Mouse (Mus musculus) left cerebral cortex, postnatal 36 days (tissue): ENCODE measurements at regions not wholly inside any gene's neighbourhood (a gene's known extent, or its start where the extent isn't known, plus 50 kb on each side); places are given as distances from the start of the nearest gene placed in this dataset.

Experiments
- DNase-seq, 2 experiments: peaks; one replicate each; pipeline ENCODE4 v3.0.0; 2021 to 2022; ENCODE audit warnings: low spot score in 2 of 2, mixed read lengths in 1 of 2
- intact Hi-C: fragments of 180-260 bp; cut with DNase I; formaldehyde crosslinking; loops from one replicate; pipeline ENCODE4 v1.15.1; 2025

GRCm38 (mm10) chr6:50940641-50941398, 286.6 kb upstream of the Npvf start:
- no peak for DNase-seq
- intact Hi-C loops = no loop called here

DNA sequence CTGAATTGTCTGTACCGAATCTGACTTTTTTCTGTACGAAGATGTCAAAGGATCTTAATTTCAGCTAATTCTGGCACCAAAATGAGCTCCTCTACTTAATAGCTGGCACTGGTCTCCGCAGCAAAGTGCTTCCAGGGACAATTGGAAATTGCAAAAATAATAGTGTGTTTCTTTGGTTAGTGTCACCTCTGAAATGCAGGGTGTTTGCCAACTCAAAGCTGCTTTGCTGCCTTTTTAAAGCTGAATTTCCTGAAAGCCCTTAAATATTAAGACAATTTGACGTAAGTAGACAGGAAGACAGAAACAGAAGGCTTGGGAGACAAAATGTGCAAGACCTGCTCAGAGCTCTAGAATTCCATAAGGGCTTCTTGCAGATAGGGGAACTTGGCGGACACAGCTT, 288.5 kb upstream of the Npvf start:
- no peak for DNase-seq
- intact Hi-C loops = no loop called here

- no peak for DNase-seq
- intact Hi-C loops = no loop called here
Observed at GRCm38 (mm10) chr6:50948061-50948460, 293.8 kb upstream of the Npvf start.

DNA sequence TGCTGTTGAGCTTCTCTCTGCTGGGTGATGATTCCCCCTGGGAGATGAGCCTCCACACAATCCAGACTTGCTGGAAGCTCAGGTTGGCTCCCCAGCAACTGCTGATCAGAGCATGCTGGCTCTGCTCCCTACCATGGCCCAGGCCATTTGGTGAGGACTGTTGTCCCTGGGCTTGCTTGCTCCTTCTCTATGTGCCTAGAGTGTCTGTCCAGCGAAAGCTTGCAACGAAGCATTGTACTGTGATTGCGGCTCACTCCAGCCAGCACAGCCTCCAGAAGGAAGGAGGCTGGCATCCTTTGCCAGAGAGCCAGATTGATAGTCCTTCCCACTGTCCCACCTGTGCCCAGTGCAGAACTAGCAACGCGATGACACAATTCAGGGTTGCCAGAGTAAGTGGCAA, 295.1 kb upstream of the Npvf start:
- DNase-seq = no peak
- intact Hi-C loops = no loop called here

DNA sequence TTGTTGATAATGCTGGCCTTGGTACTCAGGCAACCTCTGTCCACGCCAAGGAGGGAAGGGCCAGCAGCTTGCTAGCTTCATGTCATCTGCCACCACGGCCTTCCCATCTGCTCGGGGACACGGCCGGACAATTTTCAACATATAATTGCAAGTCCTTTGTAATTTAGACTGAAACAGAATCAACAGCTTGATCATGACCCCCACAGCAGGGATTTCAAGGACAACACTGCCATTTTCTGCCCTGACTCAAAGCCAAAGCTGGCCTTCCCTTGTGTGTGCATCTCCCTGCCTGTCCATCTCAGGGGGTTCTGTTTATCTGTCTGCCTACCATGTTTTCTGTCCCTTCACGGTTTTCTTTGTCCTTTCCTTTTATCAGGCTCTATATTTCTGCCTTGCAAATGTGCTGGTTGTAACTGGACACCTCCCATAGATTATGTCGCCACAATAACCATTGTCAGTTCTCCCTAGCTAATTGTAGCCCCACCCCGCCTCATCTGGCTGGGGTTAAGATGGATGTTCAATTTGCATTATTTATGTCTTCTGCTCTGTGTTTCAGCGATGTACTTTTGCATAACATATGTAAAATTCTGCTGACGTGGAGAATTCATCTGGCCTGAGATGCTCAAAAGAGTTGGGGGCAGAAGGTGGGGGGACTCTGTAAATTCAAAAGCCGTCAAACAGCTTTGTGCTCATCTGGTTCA, 295.8 kb upstream of the Npvf start:
- no peak for DNase-seq
- intact Hi-C loops = no loop called here

- DNase-seq = no peak
- intact Hi-C loops = no loop called here
Observed at GRCm38 (mm10) chr6:50957328-50957900, 303.2 kb upstream of the Npvf start.

DNA sequence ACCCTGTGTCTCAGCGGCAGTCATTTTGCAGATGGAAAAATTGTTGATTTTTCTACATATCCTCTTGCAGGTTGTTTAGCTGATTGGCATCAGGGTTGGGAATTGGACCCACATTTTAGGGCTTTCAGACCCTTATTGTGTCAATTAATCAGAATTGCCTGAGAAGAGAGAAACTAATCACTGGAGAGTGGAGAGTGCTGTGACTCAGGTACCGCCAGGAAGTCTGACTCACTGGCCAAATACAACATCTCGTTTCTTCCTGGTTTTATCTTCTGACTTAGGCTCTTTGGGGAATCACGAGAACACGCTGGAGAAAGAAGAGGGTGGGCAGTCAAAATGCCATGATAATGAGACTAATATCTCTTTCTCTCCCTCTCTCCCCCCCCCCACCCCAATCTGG, 306.1 kb upstream of the Npvf start:
- intact Hi-C loops = no loop called here
- DNase-seq = no peak

DNA sequence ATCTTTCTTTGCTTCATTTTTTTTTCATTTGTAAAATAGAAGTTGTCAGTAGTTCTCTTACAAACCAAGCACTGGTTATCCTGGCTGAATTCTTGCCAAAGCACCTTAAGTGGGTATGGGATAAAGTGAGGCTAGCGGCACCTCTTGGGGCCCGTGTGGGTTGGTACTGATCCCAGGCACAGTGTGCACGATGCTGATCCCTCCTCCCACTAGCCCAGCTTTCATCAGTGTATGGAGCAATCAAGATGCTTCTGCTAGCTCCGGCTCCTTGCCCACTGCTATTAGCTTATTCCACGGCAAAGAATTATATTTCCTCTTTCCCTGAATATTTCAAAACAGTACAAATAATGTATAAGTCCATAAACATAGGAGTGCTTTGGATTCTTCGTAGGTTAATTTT, 307.4 kb upstream of the Npvf start:
- intact Hi-C loops = no loop called here
- DNase-seq = no peak

GRCm38 (mm10) chr6:50968546-50968945, 314.3 kb upstream of the Npvf start:
- no peak for DNase-seq
- intact Hi-C loops = no loop called here

- DNase-seq = no peak
- intact Hi-C loops = no loop called here
Observed at GRCm38 (mm10) chr6:50969341-50969740, 315.1 kb upstream of the Npvf start.

- intact Hi-C loops = no loop called here
- DNase-seq = no peak
Observed at GRCm38 (mm10) chr6:50969997-50970396, 315.8 kb upstream of the Npvf start.

DNA sequence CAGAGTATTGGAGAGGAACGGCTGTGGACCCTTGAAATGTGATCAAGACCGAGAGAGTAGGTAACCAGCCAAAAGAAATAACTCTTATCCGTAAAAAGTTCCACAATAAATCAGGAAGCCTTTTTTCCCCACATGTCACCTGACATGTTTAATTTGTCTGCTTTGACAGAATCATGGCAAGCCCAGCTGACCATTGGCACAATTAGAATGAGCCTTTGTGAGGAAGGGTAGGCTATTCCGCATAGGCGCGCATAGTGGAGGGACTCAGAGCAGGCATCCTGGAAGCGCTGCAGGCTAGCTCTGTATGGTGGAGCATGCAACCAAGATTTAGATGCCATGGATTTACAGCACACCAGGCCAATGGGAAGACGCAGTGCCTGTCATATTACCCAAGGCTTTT, 316.5 kb upstream of the Npvf start:
- no peak for DNase-seq
- intact Hi-C loops = no loop called here

GRCm38 (mm10) chr6:50972268-50972667, 318.0 kb upstream of the Npvf start:
- DNase-seq = no peak
- intact Hi-C loops = no loop called here

- DNase-seq = no peak
- intact Hi-C loops = no loop called here
Observed at GRCm38 (mm10) chr6:50973231-50973654, 319.0 kb upstream of the Npvf start.

- no peak for DNase-seq
- intact Hi-C loops = no loop called here
Observed at GRCm38 (mm10) chr6:50973815-50974214, 319.6 kb upstream of the Npvf start.

DNA sequence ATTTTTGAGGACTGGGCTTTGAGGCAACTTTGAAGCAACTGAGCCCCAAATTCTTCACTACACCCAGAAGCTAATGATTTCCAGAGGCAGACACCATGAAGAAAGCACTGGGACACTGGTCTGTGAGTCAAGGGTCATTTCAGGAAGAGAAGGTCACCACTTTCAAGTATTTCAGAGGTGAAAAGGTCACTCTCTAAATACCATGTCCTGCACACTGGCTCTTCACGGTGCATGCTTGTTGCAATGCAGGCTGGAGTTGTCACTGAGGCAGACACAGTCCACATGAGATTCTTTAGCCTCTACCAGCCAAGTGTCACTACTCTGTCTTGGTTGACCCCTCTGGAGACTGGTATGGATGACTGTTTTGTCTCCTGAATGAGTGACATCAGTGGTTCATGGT, 320.7 kb upstream of the Npvf start:
- intact Hi-C loops = no loop called here
- no peak for DNase-seq

DNA sequence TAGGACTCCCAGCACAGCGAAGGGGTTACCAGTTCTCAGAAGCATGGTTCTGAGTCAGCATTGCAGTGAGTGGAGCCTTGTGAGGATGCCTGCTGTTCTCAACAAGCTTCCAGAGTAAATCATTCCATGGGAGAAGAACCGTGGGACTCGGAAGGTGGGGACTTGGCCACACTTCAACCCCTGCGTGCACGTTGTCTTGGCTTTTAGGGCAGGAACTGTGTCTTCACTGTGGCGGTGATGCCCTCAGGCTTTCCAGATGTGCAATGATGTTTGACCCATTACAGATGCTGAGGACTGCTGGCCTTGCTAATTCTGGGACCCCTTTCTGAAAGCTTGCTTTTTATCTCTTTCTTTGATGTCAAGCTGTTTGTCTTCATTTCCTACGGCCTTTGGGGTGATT, 322.7 kb upstream of the Npvf start:
- intact Hi-C loops = no loop called here
- no peak for DNase-seq

DNA sequence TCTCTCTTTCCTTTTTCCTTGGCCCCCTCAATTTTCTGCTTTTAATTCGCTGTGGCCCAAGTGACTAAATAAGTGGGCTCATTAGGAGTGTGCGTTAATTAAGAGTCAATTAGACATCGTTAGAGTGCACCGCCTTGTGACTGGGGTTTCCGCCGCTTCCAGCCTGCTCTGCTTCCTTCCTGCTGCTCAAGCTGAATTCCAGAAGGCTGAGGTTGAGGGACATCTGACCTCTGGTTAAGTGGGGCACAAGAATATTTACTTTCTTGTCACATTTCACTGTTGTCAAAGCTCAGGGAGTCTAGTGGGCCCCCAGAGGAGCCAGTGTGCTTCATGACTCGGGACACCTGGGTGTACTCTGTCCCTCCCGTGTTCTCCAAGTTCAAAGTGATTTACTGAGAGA, 323.1 kb upstream of the Npvf start:
- intact Hi-C loops = no loop called here

DNA sequence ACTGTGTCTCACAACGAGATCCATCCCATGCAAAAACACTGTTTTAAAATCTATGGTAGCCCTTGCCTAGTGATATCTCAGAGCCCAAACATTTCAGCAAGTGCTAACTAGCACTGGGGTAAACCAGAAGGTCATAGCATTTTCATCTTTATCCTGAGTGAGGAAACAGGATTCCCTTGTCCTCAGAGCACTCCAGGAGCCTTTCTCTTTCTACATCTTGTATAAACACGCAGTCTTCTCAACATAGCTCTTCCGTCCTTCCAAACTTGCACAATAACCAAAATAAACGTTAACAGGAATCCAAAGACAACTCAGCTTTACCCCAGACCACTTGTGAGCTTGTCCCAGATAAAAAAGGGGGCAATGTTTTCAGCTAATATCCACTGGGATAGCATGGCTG, 323.8 kb upstream of the Npvf start:
- no peak for DNase-seq
- intact Hi-C loops = no loop called here

More for the DNA sequence above, 323.1 kb upstream of the Npvf start:
- no peak for DNase-seq

DNA sequence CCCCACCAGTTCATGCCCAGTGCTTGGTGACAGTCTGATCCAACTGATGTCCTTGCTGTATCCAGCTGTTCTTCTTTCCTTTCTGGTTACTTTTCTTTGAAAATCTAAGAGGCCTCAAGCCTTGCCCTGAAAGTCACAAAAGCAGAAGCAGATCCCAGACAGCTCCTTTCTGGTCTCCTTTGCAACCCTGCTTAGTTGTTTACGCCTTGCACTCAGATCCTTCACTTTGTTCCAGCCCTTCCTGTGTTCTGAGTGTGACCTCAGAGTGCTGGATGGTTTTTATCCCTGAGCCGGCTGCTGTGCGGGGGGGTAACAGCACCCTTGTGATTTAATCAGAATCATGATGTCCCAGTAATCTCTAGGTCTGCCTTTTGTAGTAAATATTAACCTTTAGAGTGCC, 324.3 kb upstream of the Npvf start:
- intact Hi-C loops = no loop called here
- no peak for DNase-seq

- no peak for DNase-seq
- intact Hi-C loops = no loop called here
Observed at GRCm38 (mm10) chr6:50979764-50980163, 325.5 kb upstream of the Npvf start.
